ENCODE assay signal across 10 mouse cellular contexts in the genomic region with DNA sequence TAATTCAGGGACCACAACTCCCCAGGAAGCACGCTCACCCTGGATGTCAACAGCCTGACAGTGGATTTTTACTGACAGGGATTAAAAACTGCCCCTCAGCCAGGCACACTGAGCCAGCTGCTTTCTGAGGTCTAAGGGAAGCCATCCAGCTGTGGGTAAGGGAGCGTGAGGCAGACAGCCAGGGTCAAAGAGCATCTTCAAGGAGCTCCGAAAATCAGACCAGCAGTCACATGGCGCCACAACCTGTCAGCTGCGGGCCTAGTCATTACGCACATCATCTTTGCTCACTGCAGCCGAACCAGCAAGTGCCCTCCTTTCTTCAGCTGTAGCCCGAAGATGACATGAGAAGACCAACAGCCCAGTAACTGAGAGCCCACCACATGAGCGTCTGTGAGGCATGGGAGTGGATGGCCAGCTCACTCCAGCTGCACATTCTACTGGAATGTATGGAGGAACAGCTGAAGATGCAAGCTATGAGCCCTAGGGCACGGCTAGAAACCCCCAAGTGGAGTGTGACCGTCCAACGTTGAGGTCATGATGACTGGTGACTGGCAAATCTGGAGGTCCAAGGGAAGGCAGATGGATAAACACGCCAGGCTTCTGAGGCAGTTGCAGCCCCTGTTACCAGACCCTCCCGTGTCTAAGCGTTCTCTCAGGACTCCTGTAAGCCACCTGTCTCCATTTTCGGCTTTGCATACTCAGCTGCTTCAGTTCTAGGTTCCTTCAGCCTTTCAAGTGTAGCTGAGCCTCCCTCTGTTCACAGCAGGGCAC. TPM values are rescaled to one million over a fixed set of nuclear protein-coding genes. Genes with fewer than 3 reads are reported as not detected.
A peak's percentile ranks its signal among the peaks of the same experiment; 100 is the strongest.
DNase-seq lines count a peak whose midpoint lies in the region; ATAC-seq and TF ChIP-seq lines count a peak whose summit lies in the region.
"Had no signal": no experiment of that assay in that cellular context is flagged by ENCODE, and none has a peak within 500 bp of the region (broad histone marks: within the 10 kb centered on the region; RNA-seq: fewer than 3 reads in every experiment).

No protein-coding gene starts in this region.

- in situ Hi-C loops in ES-E14 (cut with MboI; ENCODE audit: low sequenced_read_pairs in 2 of 2, unreplicated experiment in 2 of 2) = no loop called here

- peaks cover 21% of the 10 kb centered on the region for H3K36me3 ChIP-seq in forebrain, embryonic 10.5 days (replicated peaks)
- no peaks in the 10 kb centered on the region for H3K36me3 ChIP-seq in forebrain, embryonic 16.5 days (ENCODE audit: control insufficient read depth, insufficient read depth)
- H3K36me3 ChIP-seq in ES-E14 (ENCODE audit: control insufficient read depth, insufficient read depth, low read length, poor library complexity, severe bottlenecking) = peaks cover 8% of the 10 kb centered on the region; the same call in 1 of the 2 replicates
- no peaks in the 10 kb centered on the region for H3K36me3 ChIP-seq in midbrain, embryonic 11.5 days (ENCODE audit: control insufficient read depth, insufficient read depth, low read length)

- H3K4me1 ChIP-seq in forebrain, embryonic 10.5 days = peaks cover 99% of the 10 kb centered on the region
- H3K4me1 ChIP-seq in forebrain, embryonic 16.5 days (replicated peaks; ENCODE audit: control insufficient read depth, insufficient read depth, low read length) = peaks cover 29% of the 10 kb centered on the region
- H3K4me1 ChIP-seq in ES-E14 (ENCODE audit: control insufficient read depth in 2 of 2, insufficient read depth in 2 of 2, low read length in 2 of 2, poor library complexity in 1 of 2) = peaks cover 8 to 54% of the 10 kb centered on the region in 2 experiments
- H3K4me1 ChIP-seq in midbrain, embryonic 11.5 days (ENCODE audit: control insufficient read depth, insufficient read depth, low read length) = peaks cover 51% of the 10 kb centered on the region

- no peak overlapping the region for H3K9ac ChIP-seq in forebrain, embryonic 16.5 days (replicated peaks; ENCODE audit: low read depth, low read length)
- H3K9ac ChIP-seq in ES-E14 (ENCODE audit: insufficient read depth, low read depth, low read length, poor library complexity, severe bottlenecking) = no peak overlapping the region
- H3K9ac ChIP-seq in midbrain, embryonic 11.5 days (ENCODE audit: low read length) = no peak overlapping the region; the same call in 1 of the 2 replicates
- H3K9ac ChIP-seq: liver, embryonic 14.5 days had no signal

- H3K9me3 ChIP-seq in forebrain, embryonic 10.5 days = no peaks in the 10 kb centered on the region
- no peaks in the 10 kb centered on the region for H3K9me3 ChIP-seq in forebrain, embryonic 16.5 days (ENCODE audit: control insufficient read depth, low read length)
- no peaks in the 10 kb centered on the region for H3K9me3 ChIP-seq in ES-E14 (ENCODE audit: control insufficient read depth, insufficient read depth, low read depth, low read length)
- H3K9me3 ChIP-seq in midbrain, embryonic 11.5 days (ENCODE audit: control insufficient read depth, low read length) = no peaks in the 10 kb centered on the region

- DNase-seq in forebrain, embryonic 10.5 days (ENCODE audit: extremely low spot score, low spot score) = no peak
- peak; percentile 87 for DNase-seq in ES-E14 (ENCODE audit: low read depth, low spot score)
- peak; percentile 61 for DNase-seq in induced T-regulatory cell, adult 2 months (ENCODE audit: low read depth)
- no peak for DNase-seq in midbrain, embryonic 11.5 days (ENCODE audit: low spot score, missing footprints)
- DNase-seq in urinary bladder, postnatal 36 days (ENCODE audit: low spot score in 2 of 2) = no peak
- DNase-seq in urinary bladder, postnatal 10 days (ENCODE audit: low spot score) = no peak
- DNase-seq: gastrocnemius, postnatal 36 days had no signal

- WGBS in forebrain, embryonic 10.5 days = 28% methylated on average over 16 of the region's 16 CpGs
- 43% methylated on average over 16 of the region's 16 CpGs for WGBS in forebrain, embryonic 16.5 days
- 23% methylated on average over 16 of the region's 16 CpGs for WGBS in midbrain, embryonic 11.5 days

- no peak for ATAC-seq in forebrain, embryonic 16.5 days
- no peak; the same call in 1 of the 2 replicates for ATAC-seq in midbrain, embryonic 11.5 days (ENCODE audit: low FRiP score)
- no peak for ATAC-seq in megakaryocyte-erythroid progenitor cell, adult 5-6 weeks (replicated peaks; ENCODE audit: low FRiP score, low TSS enrichment, poor library complexity, severe bottlenecking)

- H3K27me3 ChIP-seq in forebrain, embryonic 10.5 days (ENCODE audit: poor library complexity, severe bottlenecking) = 0 out of 2 replicates have a peak, but pooled peaks cover 4% of the 10 kb centered on the region
- H3K27me3 ChIP-seq in forebrain, embryonic 16.5 days (replicated peaks; ENCODE audit: control insufficient read depth, insufficient read depth, low read length) = no peaks in the 10 kb centered on the region
- no peaks in the 10 kb centered on the region for H3K27me3 ChIP-seq in midbrain, embryonic 11.5 days (ENCODE audit: control insufficient read depth, insufficient read depth, low read length)

- peak overlapping the region; percentile 66; the same call in 1 of the 2 replicates for H3K27ac ChIP-seq in forebrain, embryonic 10.5 days
- no peak overlapping the region for H3K27ac ChIP-seq in forebrain, embryonic 16.5 days (ENCODE audit: low read length)
- no peak overlapping the region for H3K27ac ChIP-seq in ES-E14 (ENCODE audit: insufficient read depth, low read depth, low read length, poor library complexity, severe bottlenecking)
- H3K27ac ChIP-seq in midbrain, embryonic 11.5 days (ENCODE audit: low read depth, low read length) = peak overlapping the region; percentile 51

- no peak overlapping the region for H3K4me2 ChIP-seq in forebrain, embryonic 16.5 days (ENCODE audit: low read length)
- H3K4me2 ChIP-seq in midbrain, embryonic 11.5 days = no peak overlapping the region

- H3K4me3 ChIP-seq in forebrain, embryonic 10.5 days = no peak overlapping the region; the same call in 1 of the 2 replicates
- H3K4me3 ChIP-seq in forebrain, embryonic 16.5 days (replicated peaks; ENCODE audit: low read length) = no peak overlapping the region
- no peak overlapping the region for H3K4me3 ChIP-seq in ES-E14 (ENCODE audit: insufficient read depth in 1 of 2, low read depth in 1 of 2, low read length in 2 of 2, poor library complexity in 1 of 2, severe bottlenecking in 1 of 2)
- no peak overlapping the region for H3K4me3 ChIP-seq in midbrain, embryonic 11.5 days (ENCODE audit: low read depth, low read length)

TF ChIP-seq in ES-E14, 5 proteins besides CTCF, POLR2A, EP300 and RAD21:
- no peak for TF ChIP-seq ZC3H11A (IDR thresholded peaks at IDR 0.05; ENCODE audit: borderline replicate concordance, low read depth, low read length)
- no peak for TF ChIP-seq CHD2 (IDR thresholded peaks at IDR 0.05; ENCODE audit: low read depth, low read length)
- TF ChIP-seq HCFC1 (IDR thresholded peaks at IDR 0.05; ENCODE audit: borderline replicate concordance, insufficient read depth, low read length) = no peak
- no peak; the same call in 1 of the 2 replicates for TF ChIP-seq MAFK (IDR thresholded peaks at IDR 0.05; ENCODE audit: insufficient read depth, low read depth, low read length)
- TF ChIP-seq ZNF384 (IDR thresholded peaks at IDR 0.05; ENCODE audit: low read depth, low read length) = no peak

RNA-seq across cellular contexts. Expression of a gene that starts 33.1 kb away (rescaled TPM):
- polyA plus RNA-seq in forebrain, embryonic 10.5 days (2016; fragmentation: Nextera tagmentation; extraction: Ambion mirVana) = 19.8 and 22.6 TPM in 2 replicates
- 18.1 and 20.7 TPM in 2 replicates for polyA plus RNA-seq in forebrain, embryonic 16.5 days (2015; fragmentation: Nextera tagmentation; extraction: Ambion mirVana)
- total RNA-seq in ES-E14 (2012; rRNA removed) = 35.7 and 42.7 TPM in 2 replicates
- polyA plus RNA-seq in midbrain, embryonic 11.5 days (2014; fragmentation: Nextera tagmentation; extraction: Ambion mirVana) = 11.0 TPM in 2 replicates
- 57.8 and 68.4 TPM in 2 replicates for total RNA-seq in megakaryocyte-erythroid progenitor cell, adult 5-6 weeks (2014; fragmentation: Nextera tagmentation)
- total RNA-seq in megakaryocyte-erythroid progenitor cell, adult 5-6 weeks (2017) = 66.9 and 100 TPM in 2 replicates

Comparison
In these comparisons a context has a peak if more than half of its experiments do, and no peak if none do; other contexts are left out.
1. H3K27ac ChIP-seq: peak in forebrain, embryonic 10.5 days (single experiment) and midbrain, embryonic 11.5 days (single experiment); none in forebrain, embryonic 16.5 days (single experiment) and ES-E14 (single experiment).
2. DNase-seq: peak in ES-E14 (single experiment) and induced T-regulatory cell, adult 2 months (single experiment); none in forebrain, embryonic 10.5 days (single experiment), midbrain, embryonic 11.5 days (single experiment), urinary bladder, postnatal 36 days (0 of 2) and urinary bladder, postnatal 10 days (single experiment).